Mouse (Mus musculus) heart, postnatal 14 days (tissue): ENCODE results near the gene Zic2. TPM values are rescaled to one million over a fixed set of nuclear protein-coding genes. Genes with fewer than 3 reads are reported as not detected.

Source experiments
- DNase-seq, 2 experiments: peaks; one replicate each; pipeline ENCODE4 v3.0.0; 2021 to 2022
- intact Hi-C: fragments of 180-260 bp; cut with DNase I; formaldehyde crosslinking; loops from one replicate; pipeline ENCODE4 v1.15.1; 2025
- total RNA-seq, 2 experiments: library from RNA; stranded (reverse); gene quantifications; 2 replicates each; pipeline ENCODE4 v1.2.3; 2021

Gene Zic2
- total RNA-seq, 2 experiments from 2014 or later: 0.22 TPM; not detected in 1

DNA sequence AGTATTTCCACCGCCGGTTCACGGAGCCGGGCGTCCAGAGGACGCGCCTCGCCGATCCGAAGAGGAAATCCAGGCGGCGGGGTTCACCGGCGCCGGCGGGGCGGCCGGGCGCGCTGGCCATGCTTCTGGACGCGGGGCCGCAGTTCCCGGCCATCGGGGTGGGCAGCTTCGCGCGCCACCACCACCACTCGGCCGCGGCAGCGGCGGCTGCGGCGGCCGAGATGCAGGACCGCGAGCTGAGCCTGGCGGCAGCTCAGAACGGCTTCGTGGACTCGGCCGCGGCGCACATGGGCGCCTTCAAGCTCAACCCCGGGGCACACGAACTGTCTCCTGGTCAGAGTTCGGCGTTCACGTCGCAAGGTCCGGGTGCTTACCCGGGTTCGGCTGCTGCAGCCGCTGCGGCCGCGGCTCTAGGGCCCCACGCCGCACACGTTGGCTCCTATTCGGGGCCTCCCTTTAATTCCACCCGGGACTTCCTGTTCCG, 364 bp downstream of the Zic2 start:
- no peak for DNase-seq
- intact Hi-C loops: loop anchor here (2.0 kb wide), 1 partner anchor 15 kb away; the partner anchor contains the start of gene Gm10837

DNA sequence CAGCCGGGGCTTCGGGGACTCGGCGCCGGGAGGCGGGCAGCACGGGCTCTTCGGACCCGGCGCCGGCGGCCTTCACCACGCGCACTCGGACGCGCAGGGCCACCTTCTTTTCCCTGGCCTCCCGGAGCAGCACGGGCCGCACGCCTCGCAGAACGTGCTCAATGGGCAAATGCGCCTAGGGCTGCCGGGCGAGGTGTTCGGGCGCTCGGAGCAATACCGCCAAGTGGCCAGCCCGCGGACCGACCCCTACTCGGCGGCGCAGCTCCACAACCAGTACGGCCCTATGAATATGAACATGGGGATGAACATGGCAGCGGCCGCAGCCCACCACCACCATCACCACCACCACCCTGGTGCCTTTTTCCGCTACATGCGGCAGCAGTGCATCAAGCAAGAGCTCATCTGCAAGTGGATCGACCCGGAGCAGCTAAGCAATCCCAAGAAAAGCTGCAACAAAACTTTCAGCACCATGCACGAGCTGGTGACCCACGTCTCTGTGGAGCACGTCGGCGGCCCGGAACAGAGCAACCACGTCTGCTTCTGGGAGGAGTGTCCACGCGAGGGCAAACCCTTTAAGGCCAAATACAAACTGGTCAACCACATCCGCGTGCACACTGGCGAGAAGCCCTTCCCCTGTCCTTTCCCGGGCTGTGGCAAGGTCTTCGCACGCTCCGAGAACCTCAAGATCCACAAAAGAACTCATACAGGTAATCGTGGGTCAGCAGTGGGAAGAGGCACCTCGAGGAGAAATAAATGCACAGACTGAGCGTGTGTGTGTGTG, 996 bp downstream of the Zic2 start:
- no peak for DNase-seq
- intact Hi-C loops: loop anchor here (2.0 kb wide), 1 partner anchor 15 kb away; the partner anchor contains the start of gene Gm10837

DNA sequence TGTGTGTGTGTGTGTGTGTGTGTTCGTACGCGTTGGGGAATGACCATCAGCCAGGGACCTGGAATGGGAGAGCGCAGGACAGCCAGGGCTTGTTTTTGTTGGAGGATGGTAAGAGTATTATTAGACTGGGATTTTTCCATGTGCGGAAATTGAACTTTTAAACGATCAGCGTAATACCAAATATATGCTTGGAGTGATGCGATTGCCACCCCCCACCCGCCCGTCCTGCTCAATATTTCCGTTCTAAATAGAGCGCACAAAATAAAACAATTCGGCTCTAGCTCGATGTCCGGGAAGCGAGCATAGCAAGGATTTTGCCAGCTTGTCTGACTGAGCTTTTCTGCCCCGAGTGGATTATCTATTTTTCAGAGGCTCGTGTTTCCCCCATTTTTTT, 1.6 kb downstream of the Zic2 start:
- intact Hi-C loops: loop anchor here (2.0 kb wide), 1 partner anchor 14 kb away; the partner anchor contains the start of gene Gm10837
- DNase-seq: no peak

DNA sequence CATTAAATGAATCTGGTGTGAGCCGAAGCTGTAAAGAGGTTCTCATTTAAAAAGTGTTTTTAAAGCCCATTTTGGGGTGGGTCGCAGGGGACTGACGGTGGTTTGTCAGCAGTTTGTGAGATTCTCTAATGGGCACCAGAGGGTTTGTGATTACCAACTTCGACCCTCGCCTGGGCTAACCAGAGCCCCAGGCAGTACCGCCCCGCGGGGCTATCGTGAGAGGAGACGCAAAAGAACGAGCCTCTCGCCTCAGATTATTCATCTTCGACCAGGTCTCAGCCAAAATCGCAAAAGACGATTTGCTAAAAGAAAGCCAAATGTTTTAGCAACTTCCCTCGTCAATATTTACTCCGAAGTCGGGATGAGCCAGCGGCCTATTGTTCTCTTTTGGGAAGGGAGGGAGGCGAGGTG, 2.0 kb downstream of the Zic2 start:
- no peak for DNase-seq
- intact Hi-C loops: loop anchor here (2.0 kb wide), 1 partner anchor 14 kb away; the partner anchor contains the start of gene Gm10837

DNA sequence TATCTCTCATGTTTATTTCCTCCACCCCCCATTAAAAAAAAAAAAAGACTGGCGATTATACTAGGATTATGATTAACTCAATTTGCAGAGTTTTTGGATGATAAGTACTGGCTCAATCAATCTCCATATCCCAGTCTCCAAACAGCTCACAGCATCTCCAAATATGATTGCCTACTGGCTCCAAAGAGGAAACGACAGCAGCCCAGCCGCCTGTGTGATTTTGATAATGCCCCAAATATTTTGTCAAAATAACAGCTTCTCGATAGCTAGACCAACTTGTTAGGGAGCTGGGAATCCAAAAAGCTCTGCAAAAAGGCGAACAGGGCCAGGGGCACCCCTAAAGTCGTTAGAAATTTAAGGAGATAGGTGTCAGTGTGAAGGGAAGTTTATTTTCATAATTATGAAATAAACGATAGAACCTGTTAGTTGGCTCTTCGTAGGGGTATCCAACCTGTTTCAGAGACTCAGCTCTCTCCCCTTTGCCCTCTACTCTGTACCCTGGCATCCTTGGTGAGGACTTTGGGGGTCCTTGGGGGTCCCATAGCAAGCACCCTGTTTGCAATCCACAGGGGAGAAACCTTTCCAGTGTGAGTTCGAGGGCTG, 2.8 kb downstream of the Zic2 start:
- intact Hi-C loops: loop anchor here (2.0 kb wide), 1 partner anchor 13 kb away; the partner anchor contains the start of gene Gm10837
- DNase-seq: no peak

DNA sequence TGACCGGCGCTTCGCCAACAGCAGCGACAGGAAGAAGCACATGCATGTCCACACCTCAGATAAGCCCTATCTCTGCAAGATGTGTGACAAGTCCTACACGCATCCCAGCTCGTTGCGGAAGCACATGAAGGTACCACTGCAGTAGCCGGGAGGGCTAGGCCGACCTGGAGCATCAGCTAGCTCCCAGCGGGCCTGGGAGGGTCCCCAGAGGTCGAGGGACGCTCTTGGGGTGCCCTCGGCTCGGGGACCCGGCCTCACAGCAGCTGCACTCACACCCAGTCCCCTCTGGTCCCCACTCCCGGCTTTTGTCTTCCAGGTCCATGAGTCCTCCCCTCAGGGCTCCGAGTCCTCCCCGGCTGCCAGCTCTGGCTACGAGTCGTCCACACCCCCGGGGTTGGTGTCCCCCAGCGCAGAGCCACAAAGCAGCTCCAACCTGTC, 3.4 kb downstream of the Zic2 start:
- intact Hi-C loops: no loop called here
- DNase-seq: no peak

DNA sequence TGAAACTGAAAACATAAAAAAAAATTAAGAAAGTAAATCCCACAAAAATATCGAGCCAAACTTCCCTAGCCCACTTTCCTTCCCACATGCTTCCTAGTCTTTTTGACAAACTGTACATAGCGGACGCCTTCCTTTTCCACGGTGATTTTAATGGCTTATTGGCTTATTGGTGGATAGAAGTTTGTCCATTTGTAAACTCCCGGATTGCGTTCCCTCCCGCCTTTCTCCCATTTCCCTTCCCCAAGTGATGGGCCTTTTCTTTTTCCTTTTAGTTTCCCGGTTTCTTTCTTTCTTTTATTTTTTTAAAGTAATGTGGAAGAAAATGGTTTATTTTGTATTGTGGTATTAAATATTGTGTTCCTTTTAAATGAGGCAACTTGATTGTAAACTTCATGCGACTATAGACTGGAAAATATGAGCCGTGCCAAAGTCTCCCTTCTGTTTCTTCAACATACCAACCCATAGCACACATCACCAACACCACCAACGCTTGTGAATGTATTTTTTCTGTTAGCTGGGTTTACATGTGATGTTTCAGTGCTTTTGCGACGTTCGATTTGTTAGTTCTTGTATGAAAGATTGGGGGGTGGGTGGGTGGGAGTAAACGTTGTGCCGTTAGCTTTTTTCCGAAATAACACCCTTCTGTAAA, 4.3 kb downstream of the Zic2 start:
- intact Hi-C loops: loop anchor here (10.0 kb wide), 2 partner anchors 255 to 505 kb away; partner anchors contain the start of gene Tmtc4
- no peak for DNase-seq

DNA sequence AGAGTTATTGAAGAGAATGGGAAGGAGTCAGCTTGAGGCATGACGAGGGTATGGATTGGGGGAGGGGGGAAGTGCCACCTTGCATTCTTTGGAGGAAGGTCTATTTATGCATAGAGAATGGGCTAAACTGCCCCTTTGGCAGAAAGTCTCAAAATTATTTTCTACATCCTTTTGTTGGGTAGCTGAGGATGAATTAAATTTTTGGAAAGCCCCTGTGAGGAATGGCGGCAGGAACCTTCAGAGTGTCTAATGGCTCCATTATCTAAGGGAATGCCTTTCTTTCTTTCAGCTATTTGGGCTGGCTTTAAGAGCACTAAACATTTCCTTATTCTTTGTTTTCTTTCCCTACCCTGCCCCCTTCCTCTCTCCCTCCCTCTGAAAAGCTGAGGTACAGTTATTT, 5.1 kb downstream of the Zic2 start:
- intact Hi-C loops: loop anchor here (10.0 kb wide), 2 partner anchors 256 to 504 kb away; partner anchors contain the start of gene Tmtc4
- DNase-seq: no peak

DNA sequence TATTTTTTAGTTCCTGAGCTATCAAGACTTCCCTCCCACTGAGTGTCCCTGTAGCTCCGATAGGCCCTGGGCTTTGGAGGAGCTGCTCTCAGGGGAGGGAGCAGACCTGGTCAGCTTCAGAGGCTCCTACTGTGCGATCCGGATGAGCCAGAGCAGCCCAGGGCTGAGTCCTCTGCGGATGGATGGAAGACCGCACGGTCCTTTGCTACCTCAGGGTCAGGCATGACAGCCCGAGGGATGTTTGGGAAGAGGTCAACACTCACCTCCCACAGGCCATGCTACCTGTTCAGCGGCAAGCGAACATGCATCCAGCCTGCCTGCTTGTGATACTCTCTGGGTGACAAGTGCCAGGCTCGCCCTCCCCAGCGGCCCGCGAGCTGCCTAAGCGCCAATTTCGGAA, 5.9 kb downstream of the Zic2 start:
- DNase-seq: no peak
- intact Hi-C loops: loop anchor here (10.0 kb wide), 2 partner anchors 256 to 504 kb away; partner anchors contain the start of gene Tmtc4

DNA sequence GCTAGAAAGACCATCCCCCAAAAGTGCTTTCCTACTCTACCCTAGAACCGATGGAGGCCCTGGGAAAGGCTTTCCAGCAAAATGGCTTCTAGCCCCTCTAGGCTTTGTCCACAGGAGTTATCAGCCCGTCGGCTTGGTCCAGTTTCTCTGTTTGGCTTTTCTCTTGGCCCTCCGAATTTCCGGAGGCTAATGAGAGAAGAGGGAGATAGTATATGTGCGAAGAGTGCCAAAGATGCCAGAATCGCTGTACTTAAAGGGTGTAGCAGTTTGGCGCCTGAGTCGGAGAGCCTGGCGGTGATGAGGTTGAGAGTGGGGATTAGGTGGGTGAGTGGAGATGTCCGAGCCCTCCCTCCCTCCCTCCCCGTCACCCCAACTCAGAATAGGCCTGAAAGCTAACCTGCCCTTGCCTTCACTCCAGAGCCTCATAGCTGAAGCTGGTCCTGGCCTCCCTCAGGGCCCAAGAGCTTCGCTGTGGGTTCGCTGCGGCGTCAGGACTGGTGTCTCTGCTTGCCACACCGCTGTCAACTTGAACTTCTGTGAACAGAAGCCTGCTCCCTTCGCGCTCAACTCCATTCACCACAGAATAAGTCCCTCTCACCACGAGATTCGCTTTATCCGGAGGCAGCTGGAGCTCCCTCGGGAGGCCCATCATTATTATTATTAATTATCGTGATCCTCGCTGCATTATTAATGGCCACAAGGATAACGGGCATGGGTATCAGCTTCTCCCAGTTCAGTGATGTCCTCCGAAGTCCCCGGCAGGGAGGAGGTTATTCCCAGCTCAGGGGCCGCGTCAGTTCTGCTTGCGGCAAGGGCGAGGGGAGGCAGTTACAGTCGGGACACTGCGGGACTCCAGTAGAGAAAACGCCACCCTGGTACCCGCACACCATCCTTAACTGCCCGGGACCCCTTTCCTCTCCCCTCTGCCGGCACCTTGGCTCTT, 7.1 kb downstream of the Zic2 start:
- intact Hi-C loops: loop anchor here (10.0 kb wide), 2 partner anchors 258 to 502 kb away; partner anchors contain the start of gene Tmtc4

DNA sequence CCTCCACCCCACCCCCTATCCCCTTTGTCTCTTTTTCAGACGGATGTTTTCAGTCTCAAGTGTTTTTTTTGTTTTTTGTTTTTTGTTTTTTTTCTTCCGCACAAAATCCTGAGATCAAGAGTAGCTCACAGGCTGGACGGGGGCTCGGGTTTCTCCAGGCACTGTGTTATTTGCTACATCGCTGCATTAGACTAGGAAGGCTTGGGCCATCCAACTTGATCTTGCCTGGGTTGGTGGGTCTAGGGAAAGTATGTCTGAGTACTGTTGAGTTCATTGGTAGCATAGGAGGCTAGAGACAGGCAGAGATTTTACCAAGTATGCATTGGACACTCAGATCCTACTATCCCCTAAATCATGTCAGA, 7.8 kb downstream of the Zic2 start:
- intact Hi-C loops: loop anchor here (10.0 kb wide), 2 partner anchors 258 to 502 kb away; partner anchors contain the start of gene Tmtc4
- no peak for DNase-seq

More for the DNA sequence above, 7.1 kb downstream of the Zic2 start:
- DNase-seq: no peak

DNA sequence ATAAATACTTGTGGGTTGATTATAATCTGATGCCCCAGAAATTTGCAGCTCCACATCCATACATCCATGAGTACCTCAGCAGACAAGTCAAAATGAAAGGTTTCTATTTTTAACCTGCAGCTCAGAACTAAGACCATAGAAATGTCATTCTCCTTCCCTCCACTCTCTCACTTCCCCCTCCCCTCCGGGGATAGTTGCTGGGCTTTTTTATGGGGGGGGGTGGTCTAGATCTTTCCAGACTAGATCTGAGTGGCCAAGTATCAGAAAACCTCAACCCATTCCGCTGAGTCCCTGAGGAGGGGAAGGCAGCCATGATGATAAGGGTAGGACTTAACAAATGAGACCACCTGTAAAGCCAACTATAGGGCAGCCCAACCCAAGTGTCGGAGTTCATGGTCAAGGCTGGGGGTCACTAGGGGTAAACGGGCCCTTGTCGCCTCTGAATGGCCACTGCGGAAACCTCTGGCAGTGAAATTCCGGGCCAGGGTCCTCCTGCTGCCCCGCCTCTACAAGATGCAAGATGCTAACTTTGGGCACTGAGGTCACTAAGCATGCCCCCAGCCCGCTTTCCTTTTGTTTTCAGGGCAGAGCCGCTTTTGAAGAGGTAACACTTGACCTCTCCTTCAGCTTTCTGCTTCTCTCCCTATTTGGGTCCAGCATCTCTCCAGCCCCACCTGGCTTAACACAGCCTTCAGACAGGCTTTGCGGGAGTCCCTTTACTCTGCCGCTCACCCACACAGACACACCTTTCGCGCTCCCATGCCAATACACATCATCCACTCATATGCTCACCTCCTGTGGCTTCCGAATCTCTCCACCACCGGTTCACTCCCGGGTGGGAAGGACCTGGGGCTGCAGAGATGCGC, 8.6 kb downstream of the Zic2 start:
- intact Hi-C loops: loop anchor here (10.0 kb wide), 2 partner anchors 259 to 501 kb away; partner anchors contain the start of gene Tmtc4
- no peak for DNase-seq

DNA sequence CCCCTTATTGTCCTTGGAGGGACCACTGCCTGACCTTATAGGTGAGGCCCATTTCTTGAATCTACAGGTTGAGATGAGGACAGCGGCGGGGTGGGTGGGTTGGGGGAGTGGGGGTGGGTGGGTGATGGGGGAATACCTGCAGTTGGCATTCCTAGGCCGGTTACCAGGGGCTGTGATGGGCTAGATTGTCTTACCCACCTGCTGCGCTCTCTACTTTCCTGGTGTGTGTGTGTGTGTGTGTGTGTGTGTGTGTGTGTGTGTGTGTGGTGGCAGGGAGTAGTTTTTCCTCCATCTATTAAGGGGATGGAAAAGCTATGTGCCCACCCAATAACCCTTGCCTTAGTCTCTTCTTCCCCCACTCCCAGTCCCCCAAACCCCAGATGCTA, 9.2 kb downstream of the Zic2 start:
- intact Hi-C loops: loop anchor here (10.0 kb wide), 2 partner anchors 260 to 500 kb away; partner anchors contain the start of gene Tmtc4
- DNase-seq: no peak

DNA sequence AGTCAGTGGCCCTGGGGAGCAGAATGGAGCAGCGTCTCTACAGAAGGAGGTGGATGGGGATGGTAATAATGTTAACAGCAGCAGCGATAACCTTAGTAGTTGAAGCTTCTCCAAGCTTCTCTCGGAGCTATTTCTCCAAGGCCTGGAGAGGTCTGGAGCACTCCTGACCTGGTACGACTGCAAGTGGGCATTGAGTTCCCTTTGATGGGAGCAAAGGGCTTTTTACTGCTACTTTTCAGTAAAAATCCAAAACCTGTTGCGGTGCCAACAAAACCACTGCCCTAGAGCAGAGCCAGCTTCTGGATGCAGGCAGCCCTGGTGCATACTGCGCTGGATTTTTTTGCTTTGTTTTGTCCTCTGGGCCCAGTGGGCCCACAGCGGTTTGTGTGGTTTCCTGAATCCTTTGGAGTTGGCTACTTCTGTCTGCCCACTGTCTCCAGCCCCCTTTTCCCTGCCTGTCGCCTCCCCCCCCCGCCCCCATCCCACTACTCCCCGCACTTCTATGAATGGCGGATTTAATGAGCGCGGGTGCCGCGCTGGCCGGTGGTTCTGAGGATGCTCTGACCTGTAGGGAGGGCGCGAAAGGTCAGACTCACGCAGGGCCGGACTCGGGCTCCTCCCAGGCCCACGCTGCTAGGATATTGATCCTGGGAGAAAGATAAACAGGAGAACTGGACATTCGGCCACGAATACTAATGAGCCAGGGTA, 9.8 kb downstream of the Zic2 start:
- intact Hi-C loops: loop anchor here (10.0 kb wide), 2 partner anchors 260 to 500 kb away; partner anchors contain the start of gene Tmtc4
- no peak for DNase-seq

DNA sequence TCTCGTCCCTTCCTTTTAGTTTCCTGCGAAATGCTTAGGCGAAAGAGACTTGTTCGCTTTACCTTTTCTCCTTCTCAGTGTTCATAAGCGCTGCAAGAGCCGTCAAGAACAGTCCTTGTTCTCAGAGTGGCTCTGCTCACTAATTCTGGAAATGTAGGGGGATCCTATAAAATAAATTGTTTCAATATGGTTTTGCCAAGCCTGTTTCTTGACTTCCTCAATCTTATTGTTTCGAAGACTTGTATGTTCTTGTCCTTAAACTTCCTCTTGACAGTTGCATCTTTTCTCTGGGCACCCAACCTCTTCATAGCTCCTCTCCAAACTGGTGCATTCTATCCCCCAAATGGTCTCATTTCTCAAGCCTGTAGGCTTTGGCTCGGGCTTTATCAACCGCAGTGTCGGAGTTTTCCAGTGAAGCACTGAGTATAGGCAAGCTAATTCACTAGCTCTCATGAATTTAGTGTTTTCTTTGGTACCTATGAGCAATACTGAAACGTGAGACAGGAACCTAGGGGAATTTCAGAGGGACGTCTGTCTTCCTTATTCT, 10.5 kb downstream of the Zic2 start:
- no peak for DNase-seq
- intact Hi-C loops: loop anchor here (10.0 kb wide), 2 partner anchors 261 to 499 kb away; partner anchors contain the start of gene Tmtc4

DNA sequence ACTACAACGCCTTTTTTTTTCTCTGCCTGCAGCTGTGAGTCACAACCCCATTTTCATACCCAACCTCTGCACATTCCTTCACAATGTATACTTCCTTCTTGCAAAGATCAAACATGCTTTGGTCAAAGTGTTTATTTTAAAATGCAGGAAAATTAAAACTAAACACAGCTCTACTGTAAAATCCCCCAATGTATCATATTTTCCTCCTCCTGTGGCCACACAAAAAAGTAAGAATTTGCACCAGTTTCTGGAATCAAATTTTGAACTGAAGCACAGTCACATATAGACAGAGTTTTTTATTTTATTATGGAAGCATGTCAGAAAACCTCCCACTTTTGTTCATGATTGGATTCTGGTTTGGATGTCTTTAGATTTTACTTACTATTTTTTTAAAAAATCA, 11.4 kb downstream of the Zic2 start:
- DNase-seq: no peak
- intact Hi-C loops: loop anchor here (10.0 kb wide), 2 partner anchors 262 to 498 kb away; partner anchors contain the start of gene Tmtc4

DNA sequence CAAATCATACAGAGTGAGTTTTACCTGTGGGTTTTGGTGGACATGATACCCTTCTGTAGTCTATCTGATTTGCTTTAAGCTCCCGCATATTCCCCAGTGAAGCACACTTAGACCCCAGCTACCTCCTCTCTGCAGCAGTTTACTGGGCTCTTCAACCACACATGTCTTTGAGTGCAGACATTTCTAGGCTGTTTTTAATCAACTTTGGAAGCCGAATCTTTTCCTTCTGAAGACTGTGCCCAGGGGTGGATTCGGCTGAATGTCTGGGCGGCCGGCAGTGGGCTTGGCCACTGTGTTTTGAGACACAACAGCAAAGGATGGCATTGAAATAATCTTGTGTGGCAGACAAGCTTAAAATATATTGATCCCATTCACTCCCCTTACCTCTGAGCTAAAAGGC, 12.1 kb downstream of the Zic2 start:
- intact Hi-C loops: loop anchor here (10.0 kb wide), 2 partner anchors 263 to 497 kb away; partner anchors contain the start of gene Tmtc4
- no peak for DNase-seq
